Mouse (Mus musculus): ENCODE results near the gene Ager.

DNA sequence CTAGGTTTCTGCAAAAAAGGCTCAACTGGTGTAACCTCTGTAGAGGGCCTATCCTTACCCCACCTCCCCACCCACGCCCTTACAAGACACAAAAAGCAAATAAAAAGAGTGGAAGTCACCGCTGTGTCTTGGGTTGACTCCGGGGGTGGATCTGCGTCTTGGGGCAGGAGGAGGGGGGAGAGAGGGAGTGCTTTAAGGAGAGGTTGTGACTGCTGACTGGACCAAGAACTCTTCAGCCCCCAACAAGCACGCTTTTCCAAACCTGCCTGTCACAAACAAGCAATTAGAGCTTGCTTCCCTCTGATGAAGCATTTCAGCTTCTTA is 30.9 kb downstream of the Ager start:
- TF ChIP-seq CTCF (conservative IDR thresholded peaks at IDR 0.05; ENCODE audit: low read length) (no peak), NANOG (IDR thresholded peaks at IDR 0.05; ENCODE audit: borderline replicate concordance, low read length) (no peak)
